Mouse (Mus musculus) 3T3-L1 (cell line): ENCODE data around the gene Ubxn10.
A peak's percentile ranks its signal among the peaks of the same experiment; 100 is the strongest.

Experiments used
- DNase-seq: peaks from one replicate; pipeline ENCODE4 v3.0.0-alpha.2; 2015; ENCODE audit warnings: low read depth, low spot score

Gene Ubxn10

GRCm38 (mm10) chr4:138737031-138737430 is at the start of gene Ubxn10:
Gene Ubxn10 (minus strand): TSS chr4:138737167.
- DNase-seq = no peak

GRCm38 (mm10) chr4:138786141-138786540 is 49.2 kb upstream of the Ubxn10 start:
- no peak for DNase-seq

- no peak for DNase-seq
Observed at GRCm38 (mm10) chr4:138785721-138786120, 48.8 kb upstream of the Ubxn10 start.

- peak; percentile 74 for DNase-seq
Observed at GRCm38 (mm10) chr4:138782098-138782497, 45.1 kb upstream of the Ubxn10 start.

GRCm38 (mm10) chr4:138780300-138780699 is 43.3 kb upstream of the Ubxn10 start:
- DNase-seq = no peak

- no peak for DNase-seq
Observed at GRCm38 (mm10) chr4:138777417-138778407, 40.7 kb upstream of the Ubxn10 start.

GRCm38 (mm10) chr4:138775435-138775834 is 38.5 kb upstream of the Ubxn10 start, which contains the start of gene Pla2g2d:
Gene Pla2g2d (plus strand): TSS chr4:138775735.
- DNase-seq = no peak

- no peak for DNase-seq
Observed at GRCm38 (mm10) chr4:138772386-138772785, 35.4 kb upstream of the Ubxn10 start.

GRCm38 (mm10) chr4:138771970-138772369 is 35.0 kb upstream of the Ubxn10 start:
- no peak for DNase-seq

- DNase-seq = peak; percentile 23
Observed at GRCm38 (mm10) chr4:138762266-138762665, 25.3 kb upstream of the Ubxn10 start.

GRCm38 (mm10) chr4:138757416-138757815 is 20.4 kb upstream of the Ubxn10 start, which contains the start of gene Pla2g2f:
Gene Pla2g2f (minus strand): TSS chr4:138757626.
- DNase-seq = no peak

GRCm38 (mm10) chr4:138755983-138756382 is 19.0 kb upstream of the Ubxn10 start:
- DNase-seq = no peak

- no peak for DNase-seq
Observed at GRCm38 (mm10) chr4:138755439-138755838, 18.5 kb upstream of the Ubxn10 start.

GRCm38 (mm10) chr4:138754432-138754831 is 17.5 kb upstream of the Ubxn10 start:
- DNase-seq = no peak

- no peak for DNase-seq
Observed at GRCm38 (mm10) chr4:138753608-138754007, 16.6 kb upstream of the Ubxn10 start.

- no peak for DNase-seq
Observed at GRCm38 (mm10) chr4:138752603-138753002, 15.6 kb upstream of the Ubxn10 start.

- peak; percentile 65 for DNase-seq
Observed at GRCm38 (mm10) chr4:138748369-138749072, 11.6 kb upstream of the Ubxn10 start.

- DNase-seq = no peak
Observed at GRCm38 (mm10) chr4:138747851-138748250, 10.9 kb upstream of the Ubxn10 start.

- DNase-seq = no peak
Observed at GRCm38 (mm10) chr4:138746866-138747265, 9.9 kb upstream of the Ubxn10 start.

- DNase-seq = peak; percentile 5
Observed at GRCm38 (mm10) chr4:138745884-138746283, 8.9 kb upstream of the Ubxn10 start.

GRCm38 (mm10) chr4:138739136-138739851 is 2.3 kb upstream of the Ubxn10 start:
- DNase-seq = no peak

- no peak for DNase-seq
Observed at GRCm38 (mm10) chr4:138734863-138735262, 2.1 kb downstream of the Ubxn10 start.
